Mouse (Mus musculus) hindbrain, embryonic 11.5 days (tissue): ENCODE measurements around the gene Mia. TPM values are rescaled to one million over a fixed set of nuclear protein-coding genes. Genes with fewer than 3 reads are reported as not detected.

Experiments
- ATAC-seq: fragments of 200-750 bp; cut with Nextera tagmentation; 2 replicates; pipeline ENCODE4 v1.8.0; 2017; ENCODE audit warnings: mild to moderate bottlenecking, moderate TSS enrichment, moderate library complexity; ENCODE audit not compliant: low FRiP score
- DNase-seq: peaks from one replicate; pipeline ENCODE4 v3.0.0-alpha.2; 2015; ENCODE audit warnings: low spot score
- H3K27ac ChIP-seq: fragments of 300-500 bp; sonication (generic); 2 replicates; pipeline ENCODE4 v1.5.1; 2014; ENCODE audit warnings: mild to moderate bottlenecking, low read depth, low read length
- H3K27me3 ChIP-seq: fragments of 300-500 bp; sonication (generic); 2 replicates; pipeline ENCODE4 v1.6.1; 2014; ENCODE audit warnings: mild to moderate bottlenecking, low read length, moderate library complexity, mixed read lengths; ENCODE audit not compliant: control insufficient read depth, insufficient read depth
- H3K36me3 ChIP-seq: fragments of 300-500 bp; sonication (generic); 2 replicates; pipeline ENCODE4 v1.6.1; 2014; ENCODE audit warnings: mild to moderate bottlenecking, low read length, moderate library complexity, mixed read lengths; ENCODE audit not compliant: control insufficient read depth, insufficient read depth
- H3K4me1 ChIP-seq: fragments of 300-500 bp; sonication (generic); replicated peaks from 2 replicates; pipeline ENCODE4 v1.6.1; 2014; ENCODE audit warnings: low read length, mixed read lengths; ENCODE audit not compliant: control insufficient read depth, insufficient read depth
- H3K4me2 ChIP-seq: fragments of 300-500 bp; sonication (generic); replicated peaks from 2 replicates; pipeline ENCODE4 v1.6.1; 2014; ENCODE audit warnings: mild to moderate bottlenecking, low read depth, low read length
- H3K4me3 ChIP-seq: fragments of 300-500 bp; sonication (generic); 2 replicates; pipeline ENCODE4 v1.5.1; 2014; ENCODE audit warnings: low read depth, low read length
- H3K9ac ChIP-seq: fragments of 300-500 bp; sonication (generic); 2 replicates; pipeline ENCODE4 v1.6.1; 2014; ENCODE audit warnings: low read depth, low read length
- H3K9me3 ChIP-seq: fragments of 300-500 bp; sonication (generic); 2 replicates; pipeline ENCODE4 v1.6.1; 2016; ENCODE audit warnings: low read length; ENCODE audit not compliant: control insufficient read depth
- WGBS: fragments of 180-500 bp; shearing (Covaris S2); extraction: QIAGEN DNeasy Blood & Tissue Kit; methylation state at CpG from one replicate; pipeline ENCODE4 v1.1.7; 2014; 5-methylcytosine and 5-hydroxymethylcytosine counted together
- polyA plus RNA-seq: library from polyadenylated mRNA; unstranded; fragments of >200 nt; fragmentation: Nextera tagmentation; extraction: Ambion mirVana; gene quantifications from 2 replicates; pipeline ENCODE4 v1.2.1, GENCODE M21; 2014

The Mia gene
- polyA plus RNA-seq, 1 experiment from 2014 or later, result 3.4 TPM

GRCm38 (mm10) chr7:27160921-27161320 is 20.0 kb downstream of the Mia start:
- Histone ChIP-seq H3K4me2 (no peak overlapping the region), H3K27me3 (no peaks in the 10 kb centered on the region), H3K27ac (no peak overlapping the region), H3K9ac (no peak overlapping the region), H3K4me3 (no peak overlapping the region), H3K4me1 (peaks cover 22% of the 10 kb centered on the region), H3K9me3 (no peaks in the 10 kb centered on the region), H3K36me3 (peaks cover 7% of the 10 kb centered on the region; the same call in 1 of the 2 replicates)
- 94% methylated on average over 3 of the region's 3 CpGs for WGBS
- DNase-seq, result no peak
- no peak for ATAC-seq

GRCm38 (mm10) chr7:27159882-27160281 is 21.1 kb downstream of the Mia start:
- Histone ChIP-seq H3K27ac (no peak overlapping the region), H3K4me1 (peaks cover 16% of the 10 kb centered on the region), H3K9me3 (no peaks in the 10 kb centered on the region), H3K27me3 (no peaks in the 10 kb centered on the region), H3K36me3 (peaks cover 7% of the 10 kb centered on the region; the same call in 1 of the 2 replicates), H3K4me2 (no peak overlapping the region), H3K9ac (no peak overlapping the region), H3K4me3 (no peak overlapping the region)
- DNase-seq (peak; percentile 89), ATAC-seq (peak; percentile 90)
- 18% methylated on average over 8 of the region's 8 CpGs for WGBS

- Histone ChIP-seq H3K27me3 (no peaks in the 10 kb centered on the region), H3K4me2 (no peak overlapping the region), H3K4me1 (peaks cover 10% of the 10 kb centered on the region), H3K4me3 (no peak overlapping the region), H3K36me3 (0 out of 2 replicates have a peak, but pooled peaks cover 3% of the 10 kb centered on the region), H3K9me3 (no peaks in the 10 kb centered on the region), H3K9ac (no peak overlapping the region), H3K27ac (no peak overlapping the region)
- ATAC-seq, result no peak
- WGBS, result 95% methylated on average over 6 of the region's 6 CpGs
- DNase-seq, result no peak
These were observed 21.7 kb downstream of the Mia start for GRCm38 (mm10) chr7:27159256-27159655.

GRCm38 (mm10) chr7:27158171-27158570 is 22.8 kb downstream of the Mia start:
- 0 out of 2 replicates have a peak, but pooled peaks cover 3% of the 10 kb centered on the region for H3K36me3 ChIP-seq
- DNase-seq (no peak), ATAC-seq (no peak)
- H3K9ac ChIP-seq, result no peak overlapping the region
- peaks cover 6% of the 10 kb centered on the region; the same call in 1 of the 2 replicates for H3K4me1 ChIP-seq
- no peak overlapping the region for H3K4me3 ChIP-seq
- H3K27ac ChIP-seq, result no peak overlapping the region
- H3K9me3 ChIP-seq, result no peaks in the 10 kb centered on the region
- H3K4me2 ChIP-seq, result no peak overlapping the region
- 94% methylated on average over 9 of the region's 9 CpGs for WGBS
- H3K27me3 ChIP-seq, result no peaks in the 10 kb centered on the region

- ATAC-seq (no peak), DNase-seq (no peak)
- H3K9ac ChIP-seq, result no peak overlapping the region
- H3K4me2 ChIP-seq, result no peak overlapping the region
- WGBS, result 80% methylated on average over 13 of the region's 13 CpGs
- no peak overlapping the region for H3K27ac ChIP-seq
- H3K4me3 ChIP-seq, result no peak overlapping the region
- H3K27me3 ChIP-seq, result no peaks in the 10 kb centered on the region
- no peaks in the 10 kb centered on the region; the same call in 1 of the 2 replicates for H3K4me1 ChIP-seq
- H3K36me3 ChIP-seq, result 0 out of 2 replicates have a peak, but pooled peaks cover 3% of the 10 kb centered on the region
- no peaks in the 10 kb centered on the region for H3K9me3 ChIP-seq
These were observed 25.0 kb downstream of the Mia start for GRCm38 (mm10) chr7:27156005-27156404.

GRCm38 (mm10) chr7:27153205-27153764 is 27.7 kb downstream of the Mia start, which contains the start of gene Cyp2t4:
Cyp2t4 (plus strand) TSS chr7:27153714.
- Histone ChIP-seq H3K4me2 (no peak within 1 kb of the TSS), H3K9me3 (no peaks in the 10 kb centered on the region), H3K4me1 (no peaks in the 10 kb centered on the region), H3K27ac (no peak within 1 kb of the TSS), H3K9ac (no peak within 1 kb of the TSS), H3K36me3 (no peaks in the 10 kb centered on the region), H3K4me3 (no peak within 1 kb of the TSS), H3K27me3 (no peaks in the 10 kb centered on the region)
- DNase-seq (no peak), ATAC-seq (no peak)
- 78% methylated on average over 10 of the region's 10 CpGs for WGBS

- H3K9me3 ChIP-seq, result no peaks in the 10 kb centered on the region
- ATAC-seq, result no peak
- H3K4me2 ChIP-seq, result no peak overlapping the region
- no peak overlapping the region for H3K4me3 ChIP-seq
- WGBS, result 73% methylated on average over 8 of the region's 8 CpGs
- H3K36me3 ChIP-seq, result no peaks in the 10 kb centered on the region
- H3K9ac ChIP-seq, result no peak overlapping the region
- no peak for DNase-seq
- no peaks in the 10 kb centered on the region for H3K4me1 ChIP-seq
- no peak overlapping the region for H3K27ac ChIP-seq
- H3K27me3 ChIP-seq, result no peaks in the 10 kb centered on the region
These were observed 44.5 kb downstream of the Mia start for GRCm38 (mm10) chr7:27136410-27136996.

- ATAC-seq, result no peak
- H3K4me3 ChIP-seq, result no peak overlapping the region
- H3K27me3 ChIP-seq, result no peaks in the 10 kb centered on the region
- H3K27ac ChIP-seq, result no peak overlapping the region
- H3K4me2 ChIP-seq, result no peak overlapping the region
- H3K4me1 ChIP-seq, result no peaks in the 10 kb centered on the region
- no peaks in the 10 kb centered on the region for H3K9me3 ChIP-seq
- WGBS, result 86% methylated on average over 4 of the region's 4 CpGs
- H3K36me3 ChIP-seq, result no peaks in the 10 kb centered on the region
- no peak for DNase-seq
- no peak overlapping the region for H3K9ac ChIP-seq
These were observed 47.2 kb downstream of the Mia start for GRCm38 (mm10) chr7:27133757-27134156.

GRCm38 (mm10) chr7:27133156-27133555 is 47.8 kb downstream of the Mia start:
- Histone ChIP-seq H3K36me3 (no peaks in the 10 kb centered on the region), H3K4me3 (no peak overlapping the region), H3K4me1 (no peaks in the 10 kb centered on the region), H3K4me2 (no peak overlapping the region), H3K27me3 (no peaks in the 10 kb centered on the region), H3K27ac (no peak overlapping the region), H3K9ac (no peak overlapping the region), H3K9me3 (no peaks in the 10 kb centered on the region)
- no peak for DNase-seq
- no peak for ATAC-seq
- 76% methylated on average over 12 of the region's 12 CpGs for WGBS
